Mouse (Mus musculus) cortical plate, adult 2 months (tissue): ENCODE data around the gene Dusp16.

Experiments used
- CTCF ChIP-seq: fragments of 200-500 bp; IDR thresholded peaks from 2 replicates; pipeline ENCODE4 v1.5.1; 2011; ENCODE audit warnings: mild to moderate bottlenecking, control low read depth, low read length; ENCODE audit not compliant: insufficient read depth; ENCODE audit errors: extremely low read depth
- POLR2A ChIP-seq: fragments of 200-500 bp; IDR thresholded peaks from 2 replicates; pipeline ENCODE4 v1.6.1; 2011; ENCODE audit warnings: mild to moderate bottlenecking, low read length, control low read depth; ENCODE audit not compliant: insufficient read depth; ENCODE audit errors: extremely low read depth

GRCm38 (mm10) chr6:134763436-134763835 lies 29.0 kb downstream of the Dusp16 start:
- TF ChIP-seq POLR2A (no peak), CTCF (no peak)
